Mouse (Mus musculus) kidney, adult 8-10 months (tissue): ENCODE results near the gene Vmn1r157.
"Not testable (repeated sequence)": the region's sequence is repeated elsewhere in the genome, so short reads cannot be mapped to it uniquely, and the experiment has no call there.

Source experiments
- DNase-seq, 2 experiments: peaks; one replicate each; pipeline ENCODE4 v3.0.0; 2022

Gene Vmn1r157

GRCm38 (mm10) chr7:22761397-22761796, at the start of gene Vmn1r157:
Gene Vmn1r157, plus strand, starts transcription at chr7:22761697.
- not testable (repeated sequence) for DNase-seq

GRCm38 (mm10) chr7:22719610-22720009, 41.9 kb upstream of the Vmn1r157 start, which contains the start of gene Gm4567:
Gene Gm4567, minus strand, starts transcription at chr7:22719710.
- DNase-seq = not testable (repeated sequence)

GRCm38 (mm10) chr7:22775981-22776380, 14.5 kb downstream of the Vmn1r157 start:
- DNase-seq = not testable (repeated sequence)

- DNase-seq = not testable (repeated sequence)
These were observed 29.2 kb downstream of the Vmn1r157 start, which contains the start of gene Vmn1r158 for GRCm38 (mm10) chr7:22790682-22791081. Gene Vmn1r158, minus strand, starts transcription at chr7:22790782.
